Mouse (Mus musculus): ENCODE measurements at regions not wholly inside any gene's neighbourhood (a gene's known extent, or its start where the extent isn't known, plus 50 kb on each side); places are given as distances from the start of the nearest gene placed in this dataset.

DNA sequence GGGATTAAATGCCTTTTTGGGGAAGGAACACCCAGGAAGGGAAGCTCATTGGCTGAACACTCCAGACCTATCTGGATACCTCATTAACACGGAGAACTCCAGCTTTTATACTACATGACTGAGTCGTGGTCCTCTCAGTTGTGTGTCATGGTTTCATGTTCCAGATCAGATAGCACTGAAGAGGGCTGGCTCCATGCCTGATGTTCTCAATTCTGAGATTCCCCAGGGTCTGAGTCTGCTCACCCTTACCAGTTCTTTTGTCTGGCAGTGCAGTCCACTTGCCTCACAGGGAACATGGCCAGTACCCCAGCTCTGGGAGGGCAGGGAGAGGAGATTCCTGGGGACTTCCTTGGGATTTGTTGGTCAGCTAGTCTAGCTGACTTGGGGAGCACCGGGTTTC lies 372.0 kb downstream of the Cd83 start:
- TF ChIP-seq CTCF (IDR thresholded peaks at IDR 0.05; ENCODE audit: control insufficient read depth, insufficient read depth, insufficient read length): no peak
- no peak for TF ChIP-seq USF1 (IDR thresholded peaks at IDR 0.05; ENCODE audit: low read depth)
- TF ChIP-seq MYOG (IDR thresholded peaks at IDR 0.05; ENCODE audit: control insufficient read depth, extremely low read depth, insufficient read length): no peak
- no peak for TF ChIP-seq MYOD1 (IDR thresholded peaks at IDR 0.05; ENCODE audit: control insufficient read depth, insufficient read length, low read depth)

Data from C2C12 (cell line).